Mouse (Mus musculus) C2C12 (cell line): ENCODE data around the gene Serinc5. TPM values are rescaled to one million over a fixed set of nuclear protein-coding genes. Genes with fewer than 3 reads are reported as not detected.

Source experiments
- H3K27me3 ChIP-seq: one replicate; pipeline ENCODE4 v1.6.1; 2011; ENCODE audit not compliant: control insufficient read depth, insufficient read depth, insufficient read length
- H3K36me3 ChIP-seq: one replicate; pipeline ENCODE4 v1.6.1; 2011; ENCODE audit not compliant: control insufficient read depth, insufficient read depth
- H3K4me3 ChIP-seq: one replicate; pipeline ENCODE4 v1.5.1; 2011; ENCODE audit warnings: mild to moderate bottlenecking, control low read depth; ENCODE audit not compliant: poor library complexity, insufficient read depth, severe bottlenecking
- H3K79me2 ChIP-seq: one replicate; pipeline ENCODE4 v1.6.1; 2011; ENCODE audit not compliant: control insufficient read depth, insufficient read depth
- H3K79me3 ChIP-seq: one replicate; pipeline ENCODE4 v1.6.1; 2011; ENCODE audit warnings: low read depth, control low read depth
- H3ac ChIP-seq: one replicate; pipeline ENCODE3; 2011; ENCODE audit warnings: low read depth; ENCODE audit not compliant: control insufficient read depth, insufficient read length
- CEBPB ChIP-seq: IDR thresholded peaks from one replicate; pipeline ENCODE4 v1.6.1; 2011; ENCODE audit warnings: low read depth, mild to moderate bottlenecking, control low read depth, moderate library complexity
- CTCF ChIP-seq: IDR thresholded peaks from one replicate; pipeline ENCODE4 v1.5.1; 2011; ENCODE audit not compliant: control insufficient read depth, insufficient read depth, insufficient read length
- FOSL1 ChIP-seq: IDR thresholded peaks from one replicate; pipeline ENCODE4 v1.8.0; 2011; ENCODE audit warnings: mild to moderate bottlenecking, low read length; ENCODE audit not compliant: poor library complexity, insufficient read depth, severe bottlenecking
- MAX ChIP-seq: IDR thresholded peaks from one replicate; pipeline ENCODE4 v1.6.1; 2011; ENCODE audit warnings: mild to moderate bottlenecking, control low read depth
- MYOD1 ChIP-seq: IDR thresholded peaks from one replicate; pipeline ENCODE4 v1.6.1; 2011; ENCODE audit warnings: low read depth; ENCODE audit not compliant: control insufficient read depth, insufficient read length
- MYOG ChIP-seq: IDR thresholded peaks from one replicate; pipeline ENCODE4 v1.6.1; 2011; ENCODE audit not compliant: control insufficient read depth, insufficient read length; ENCODE audit errors: extremely low read depth
- USF1 ChIP-seq: IDR thresholded peaks from one replicate; pipeline ENCODE4 v1.6.1; 2011; ENCODE audit warnings: low read depth, mild to moderate bottlenecking, control low read depth, moderate library complexity
- polyA plus RNA-seq: library from polyadenylated mRNA; unstranded; fragments of >200 nt; fragmentation: generic; extraction: Trizol; gene quantifications from one replicate; pipeline ENCODE4 v1.2.1, GENCODE M21; 2012; ENCODE audit warnings: missing spikeins

Serinc5 gene
- polyA plus RNA-seq, 1 experiment: 2.8 TPM

GRCm38 (mm10) chr13:92584094-92584717 is 26.7 kb upstream of the Serinc5 start:
- H3K79me2 ChIP-seq: no peaks in the 10 kb centered on the region
- H3K79me3 ChIP-seq: no peaks in the 10 kb centered on the region
- no peak overlapping the region for H3K4me3 ChIP-seq
- H3ac ChIP-seq: no peak overlapping the region
- no peak for TF ChIP-seq MYOG
- TF ChIP-seq CTCF: no peak
- TF ChIP-seq FOSL1: no peak
- TF ChIP-seq MYOD1: no peak
- TF ChIP-seq USF1: no peak
- no peaks in the 10 kb centered on the region for H3K27me3 ChIP-seq
- H3K36me3 ChIP-seq: no peaks in the 10 kb centered on the region

GRCm38 (mm10) chr13:92588704-92589103 is 22.2 kb upstream of the Serinc5 start:
- no peaks in the 10 kb centered on the region for H3K36me3 ChIP-seq
- TF ChIP-seq MAX (no peak), CTCF (no peak), USF1 (no peak), MYOD1 (no peak), MYOG (no peak), CEBPB (no peak), FOSL1 (no peak)

GRCm38 (mm10) chr13:92589255-92589654 is 21.6 kb upstream of the Serinc5 start:
- Histone ChIP-seq H3K27me3 (no peaks in the 10 kb centered on the region), H3K4me3 (no peak overlapping the region), H3K79me2 (no peaks in the 10 kb centered on the region), H3ac (no peak overlapping the region), H3K36me3 (no peaks in the 10 kb centered on the region), H3K79me3 (no peaks in the 10 kb centered on the region)
- TF ChIP-seq MYOD1 (no peak), USF1 (no peak), CEBPB (no peak), FOSL1 (no peak), MYOG (no peak), MAX (no peak), CTCF (no peak)

More at GRCm38 (mm10) chr13:92588704-92589103, 22.2 kb upstream of the Serinc5 start:
- H3K79me3 ChIP-seq: no peaks in the 10 kb centered on the region
- H3K27me3 ChIP-seq: no peaks in the 10 kb centered on the region
- no peak overlapping the region for H3ac ChIP-seq
- H3K4me3 ChIP-seq: no peak overlapping the region
- H3K79me2 ChIP-seq: no peaks in the 10 kb centered on the region

- no peak overlapping the region for H3ac ChIP-seq
- no peaks in the 10 kb centered on the region for H3K79me2 ChIP-seq
- no peak overlapping the region for H3K4me3 ChIP-seq
- no peaks in the 10 kb centered on the region for H3K27me3 ChIP-seq
- H3K79me3 ChIP-seq: no peaks in the 10 kb centered on the region
- no peaks in the 10 kb centered on the region for H3K36me3 ChIP-seq
- TF ChIP-seq CEBPB: no peak
- no peak for TF ChIP-seq MYOG
- TF ChIP-seq FOSL1: no peak
- no peak for TF ChIP-seq MYOD1
- TF ChIP-seq CTCF: no peak
- TF ChIP-seq USF1: no peak
- TF ChIP-seq MAX: no peak
These were observed 19.7 kb upstream of the Serinc5 start for GRCm38 (mm10) chr13:92591225-92591624.

GRCm38 (mm10) chr13:92592268-92592785 is 18.6 kb upstream of the Serinc5 start:
- Histone ChIP-seq H3K36me3 (no peaks in the 10 kb centered on the region), H3K79me3 (no peaks in the 10 kb centered on the region), H3K27me3 (no peaks in the 10 kb centered on the region), H3ac (no peak overlapping the region), H3K79me2 (no peaks in the 10 kb centered on the region), H3K4me3 (no peak overlapping the region)
- no peak for TF ChIP-seq USF1
- no peak for TF ChIP-seq MYOG
- TF ChIP-seq CTCF: no peak
- no peak for TF ChIP-seq MAX
- TF ChIP-seq MYOD1: no peak
- TF ChIP-seq FOSL1: no peak
- TF ChIP-seq CEBPB: no peak
